Mouse (Mus musculus): ENCODE data around the gene Ermard. TPM values are rescaled to one million over a fixed set of nuclear protein-coding genes. Genes with fewer than 3 reads are reported as not detected.

The Ermard gene
- polyA plus RNA-seq, 1 experiment from 2014 or later: 107 TPM

GRCm38 (mm10) chr17:15093523-15093922, 52.5 kb downstream of the Ermard start:
- no peak overlapping the region for H3K27ac ChIP-seq (ENCODE audit: low read depth, low read length)
- ATAC-seq (replicated peaks; ENCODE audit: low FRiP score): no peak; the same call in 1 of the 2 replicates
- DNase-seq (ENCODE audit: low spot score): peak; percentile 53
- H3K4me1 ChIP-seq (replicated peaks; ENCODE audit: control insufficient read depth, insufficient read depth, low read length): peaks cover 5% of the 10 kb centered on the region; the same call in 1 of the 2 replicates
- no peak overlapping the region for H3K4me2 ChIP-seq (ENCODE audit: low read depth, low read length, severe bottlenecking)
- H3K4me3 ChIP-seq (ENCODE audit: low read depth, low read length): no peak overlapping the region
- H3K9me3 ChIP-seq (ENCODE audit: control insufficient read depth, low read length): no peaks in the 10 kb centered on the region
- WGBS: 46% methylated on average over 3 of the region's 3 CpGs
- no peak overlapping the region for H3K9ac ChIP-seq (ENCODE audit: low read length)
- H3K27me3 ChIP-seq (ENCODE audit: control insufficient read depth, insufficient read depth, low read length): no peaks in the 10 kb centered on the region
- H3K36me3 ChIP-seq (ENCODE audit: control insufficient read depth, insufficient read depth, low read length): no peaks in the 10 kb centered on the region

- Histone ChIP-seq H3K4me2 (ENCODE audit: low read depth, low read length, severe bottlenecking) (no peak overlapping the region), H3K9ac (ENCODE audit: low read length) (no peak overlapping the region), H3K27ac (ENCODE audit: low read depth, low read length) (no peak overlapping the region), H3K9me3 (ENCODE audit: control insufficient read depth, low read length) (no peaks in the 10 kb centered on the region), H3K4me3 (ENCODE audit: low read depth, low read length) (no peak overlapping the region), H3K36me3 (ENCODE audit: control insufficient read depth, insufficient read depth, low read length) (no peaks in the 10 kb centered on the region), H3K27me3 (ENCODE audit: control insufficient read depth, insufficient read depth, low read length) (no peaks in the 10 kb centered on the region), H3K4me1 (replicated peaks; ENCODE audit: control insufficient read depth, insufficient read depth, low read length) (no peaks in the 10 kb centered on the region)
- ATAC-seq (replicated peaks; ENCODE audit: low FRiP score) (no peak), DNase-seq (ENCODE audit: low spot score) (no peak)
- 91% methylated on average over 6 of the region's 6 CpGs for WGBS
Measured at GRCm38 (mm10) chr17:15096853-15097252, 55.8 kb downstream of the Ermard start.

DNA sequence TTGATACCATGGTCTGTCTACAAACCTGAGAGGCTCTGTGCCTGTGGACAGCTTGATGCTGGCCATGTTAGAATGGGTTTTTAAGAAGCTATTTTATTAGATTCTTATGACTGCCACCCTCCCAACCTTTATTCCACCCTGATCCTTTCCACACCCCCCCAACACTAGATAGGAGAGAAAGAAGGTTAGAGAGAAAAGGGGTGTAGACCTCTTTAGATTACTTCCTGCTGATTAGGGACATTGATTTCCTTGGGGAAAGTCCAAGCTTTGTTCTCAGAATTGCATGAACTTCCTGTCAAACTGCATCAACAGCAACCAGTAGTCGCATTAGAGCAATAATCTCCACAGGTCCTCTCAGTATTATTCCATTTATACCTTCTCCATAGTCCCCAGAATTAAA, 57.7 kb downstream of the Ermard start:
- H3K27me3 ChIP-seq (ENCODE audit: control insufficient read depth, insufficient read depth, low read length): no peaks in the 10 kb centered on the region
- no peaks in the 10 kb centered on the region for H3K36me3 ChIP-seq (ENCODE audit: control insufficient read depth, insufficient read depth, low read length)
- H3K4me3 ChIP-seq (ENCODE audit: low read depth, low read length): no peak overlapping the region
- 90% methylated on average over 1 of the region's 1 CpGs for WGBS
- no peaks in the 10 kb centered on the region for H3K4me1 ChIP-seq (replicated peaks; ENCODE audit: control insufficient read depth, insufficient read depth, low read length)
- no peak overlapping the region for H3K4me2 ChIP-seq (ENCODE audit: low read depth, low read length, severe bottlenecking)
- H3K9me3 ChIP-seq (ENCODE audit: control insufficient read depth, low read length): no peaks in the 10 kb centered on the region
- H3K27ac ChIP-seq (ENCODE audit: low read depth, low read length): no peak overlapping the region
- ATAC-seq (replicated peaks; ENCODE audit: low FRiP score): no peak
- DNase-seq (ENCODE audit: low spot score): no peak
- no peak overlapping the region for H3K9ac ChIP-seq (ENCODE audit: low read length)

DNA sequence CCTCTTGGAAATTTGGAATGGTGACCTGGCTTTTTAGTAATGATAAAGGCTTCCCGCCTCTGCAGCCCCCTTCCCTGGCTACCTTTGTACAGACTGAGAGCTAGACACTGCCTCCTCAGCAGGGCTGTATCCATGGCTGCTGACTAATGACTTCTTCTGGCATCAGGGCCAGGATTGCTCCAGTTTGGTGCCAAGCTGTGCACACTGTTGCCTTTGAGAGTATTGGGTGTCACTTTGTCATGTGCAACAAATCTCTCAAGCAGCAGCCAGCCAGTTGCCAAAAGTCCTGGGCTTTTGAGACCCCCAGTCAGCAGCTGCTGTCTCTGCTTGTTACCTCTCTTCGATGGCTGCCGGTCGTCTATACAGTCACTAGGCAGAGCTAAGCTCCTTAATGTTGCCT, 60.3 kb downstream of the Ermard start:
- 83% methylated on average over 4 of the region's 4 CpGs for WGBS
- no peak overlapping the region for H3K9ac ChIP-seq (ENCODE audit: low read length)
- no peak for ATAC-seq (replicated peaks; ENCODE audit: low FRiP score)

GRCm38 (mm10) chr17:15107143-15107649, 66.2 kb downstream of the Ermard start:
- peaks cover 4% of the 10 kb centered on the region for H3K4me1 ChIP-seq (replicated peaks; ENCODE audit: control insufficient read depth, insufficient read depth, low read length)
- H3K4me3 ChIP-seq (ENCODE audit: low read depth, low read length): no peak overlapping the region
- H3K9me3 ChIP-seq (ENCODE audit: control insufficient read depth, low read length): no peaks in the 10 kb centered on the region
- H3K4me2 ChIP-seq (ENCODE audit: low read depth, low read length, severe bottlenecking): no peak overlapping the region
- DNase-seq (ENCODE audit: low spot score) (no peak), ATAC-seq (replicated peaks; ENCODE audit: low FRiP score) (no peak)
- H3K27ac ChIP-seq (ENCODE audit: low read depth, low read length): no peak overlapping the region
- no peaks in the 10 kb centered on the region for H3K36me3 ChIP-seq (ENCODE audit: control insufficient read depth, insufficient read depth, low read length)
- WGBS: 92% methylated on average over 9 of the region's 9 CpGs
- no peak overlapping the region for H3K9ac ChIP-seq (ENCODE audit: low read length)
- H3K27me3 ChIP-seq (ENCODE audit: control insufficient read depth, insufficient read depth, low read length): no peaks in the 10 kb centered on the region

More for the DNA sequence above, 60.3 kb downstream of the Ermard start:
- H3K9me3 ChIP-seq (ENCODE audit: control insufficient read depth, low read length): no peaks in the 10 kb centered on the region
- H3K4me3 ChIP-seq (ENCODE audit: low read depth, low read length): no peak overlapping the region
- no peak overlapping the region for H3K27ac ChIP-seq (ENCODE audit: low read depth, low read length)
- no peaks in the 10 kb centered on the region for H3K4me1 ChIP-seq (replicated peaks; ENCODE audit: control insufficient read depth, insufficient read depth, low read length)
- DNase-seq (ENCODE audit: low spot score): no peak
- no peaks in the 10 kb centered on the region for H3K27me3 ChIP-seq (ENCODE audit: control insufficient read depth, insufficient read depth, low read length)
- H3K36me3 ChIP-seq (ENCODE audit: control insufficient read depth, insufficient read depth, low read length): no peaks in the 10 kb centered on the region
- no peak overlapping the region for H3K4me2 ChIP-seq (ENCODE audit: low read depth, low read length, severe bottlenecking)

GRCm38 (mm10) chr17:15108473-15109441, 67.7 kb downstream of the Ermard start:
- H3K4me3 ChIP-seq (ENCODE audit: low read depth, low read length): no peak overlapping the region
- ATAC-seq (replicated peaks; ENCODE audit: low FRiP score): peak; percentile 88
- H3K36me3 ChIP-seq (ENCODE audit: control insufficient read depth, insufficient read depth, low read length): no peaks in the 10 kb centered on the region
- no peak overlapping the region for H3K9ac ChIP-seq (ENCODE audit: low read length)
- H3K27me3 ChIP-seq (ENCODE audit: control insufficient read depth, insufficient read depth, low read length): no peaks in the 10 kb centered on the region
- 49% methylated on average over 20 of the region's 20 CpGs for WGBS
- peaks cover 4% of the 10 kb centered on the region for H3K4me1 ChIP-seq (replicated peaks; ENCODE audit: control insufficient read depth, insufficient read depth, low read length)
- H3K27ac ChIP-seq (ENCODE audit: low read depth, low read length): peak overlapping the region; percentile 37; the same call in 1 of the 2 replicates
- no peaks in the 10 kb centered on the region for H3K9me3 ChIP-seq (ENCODE audit: control insufficient read depth, low read length)
- DNase-seq (ENCODE audit: low spot score): peak; percentile 62
- 0 out of 2 replicates have a peak overlapping the region, but pooled peaks have one; percentile 0 for H3K4me2 ChIP-seq (ENCODE audit: low read depth, low read length, severe bottlenecking)

GRCm38 (mm10) chr17:15115550-15115949, 74.5 kb downstream of the Ermard start:
- no peak overlapping the region for H3K9ac ChIP-seq (ENCODE audit: low read length)
- no peak for DNase-seq (ENCODE audit: low spot score)
- no peaks in the 10 kb centered on the region for H3K4me1 ChIP-seq (replicated peaks; ENCODE audit: control insufficient read depth, insufficient read depth, low read length)
- no peak overlapping the region for H3K4me3 ChIP-seq (ENCODE audit: low read depth, low read length)
- no peaks in the 10 kb centered on the region for H3K9me3 ChIP-seq (ENCODE audit: control insufficient read depth, low read length)
- no peaks in the 10 kb centered on the region for H3K36me3 ChIP-seq (ENCODE audit: control insufficient read depth, insufficient read depth, low read length)
- no peak for ATAC-seq (replicated peaks; ENCODE audit: low FRiP score)
- H3K4me2 ChIP-seq (ENCODE audit: low read depth, low read length, severe bottlenecking): no peak overlapping the region
- WGBS: 81% methylated on average over 3 of the region's 3 CpGs
- no peak overlapping the region for H3K27ac ChIP-seq (ENCODE audit: low read depth, low read length)
- H3K27me3 ChIP-seq (ENCODE audit: control insufficient read depth, insufficient read depth, low read length): no peaks in the 10 kb centered on the region

GRCm38 (mm10) chr17:15120096-15120495, 79.1 kb downstream of the Ermard start:
- H3K4me2 ChIP-seq (ENCODE audit: low read depth, low read length, severe bottlenecking): no peak overlapping the region
- H3K27me3 ChIP-seq (ENCODE audit: control insufficient read depth, insufficient read depth, low read length): no peaks in the 10 kb centered on the region
- no peak overlapping the region for H3K9ac ChIP-seq (ENCODE audit: low read length)
- DNase-seq (ENCODE audit: low spot score) (no peak), ATAC-seq (replicated peaks; ENCODE audit: low FRiP score) (no peak)
- H3K4me3 ChIP-seq (ENCODE audit: low read depth, low read length): no peak overlapping the region
- 94% methylated on average over 4 of the region's 4 CpGs for WGBS
- no peaks in the 10 kb centered on the region for H3K4me1 ChIP-seq (replicated peaks; ENCODE audit: control insufficient read depth, insufficient read depth, low read length)
- H3K9me3 ChIP-seq (ENCODE audit: control insufficient read depth, low read length): no peaks in the 10 kb centered on the region
- no peak overlapping the region for H3K27ac ChIP-seq (ENCODE audit: low read depth, low read length)
- H3K36me3 ChIP-seq (ENCODE audit: control insufficient read depth, insufficient read depth, low read length): no peaks in the 10 kb centered on the region
